Mouse (Mus musculus) erythroblast, embryonic 14.5 days (primary cell): ENCODE results near the gene Gm37240.

Experiments
- GATA1 ChIP-seq: IDR thresholded peaks from 2 replicates; pipeline ENCODE4 v1.6.1; 2012; ENCODE audit warnings: low read length, inconsistent platforms, mixed read lengths
- TAL1 ChIP-seq: IDR thresholded peaks from 3 replicates; pipeline ENCODE4 v1.6.1; 2012; ENCODE audit warnings: low read length, inconsistent platforms, mixed read lengths

DNA sequence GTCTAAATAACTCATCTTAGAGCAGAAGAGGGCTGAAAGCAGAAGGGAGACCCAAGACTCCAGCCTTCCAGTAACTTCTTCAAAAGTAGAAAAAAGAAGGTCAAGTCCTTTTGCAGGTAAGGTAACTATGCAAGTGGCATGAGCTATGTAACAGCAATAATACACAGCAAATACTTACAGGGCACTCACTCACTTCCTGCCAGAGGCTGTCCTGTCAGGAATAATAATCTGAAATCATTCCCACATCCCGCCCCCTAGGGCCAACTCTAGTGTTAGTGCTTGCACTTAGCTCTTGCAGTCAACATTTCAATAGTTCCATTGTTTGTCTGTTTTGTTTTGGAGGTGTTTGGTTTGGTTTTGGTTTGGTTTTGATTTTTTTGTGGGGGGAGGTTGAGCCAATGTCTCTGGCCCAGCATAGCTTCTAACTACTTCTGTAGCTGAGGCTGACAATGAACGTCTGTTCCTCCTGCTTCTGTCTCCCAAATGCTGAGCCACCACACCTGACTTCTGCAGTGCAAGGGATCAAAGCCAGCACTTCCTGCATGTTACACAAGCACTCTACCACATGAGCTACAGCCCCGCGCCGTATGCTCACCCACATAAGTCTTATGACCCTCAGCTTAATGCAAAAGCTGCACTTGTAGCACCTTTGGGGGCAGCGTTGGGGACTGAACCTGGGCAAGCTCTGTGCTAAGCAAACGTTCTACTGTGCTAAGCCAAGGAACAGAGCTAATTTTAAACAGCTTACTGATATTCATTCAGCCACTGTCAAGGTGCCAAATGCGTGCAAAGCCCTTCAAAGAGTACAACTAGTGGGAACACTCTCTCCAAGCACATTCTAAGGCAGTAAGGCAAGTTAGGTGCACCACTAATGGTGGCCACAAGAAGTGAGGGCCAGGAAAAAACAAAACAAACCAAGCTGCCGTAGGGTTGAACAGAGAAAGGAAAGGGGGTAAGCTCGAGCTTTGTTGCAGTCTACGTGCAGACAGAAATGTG is 28.9 kb downstream of the Gm37240 start:
- no peak for TF ChIP-seq TAL1
- TF ChIP-seq GATA1 = no peak
